ENCODE assay signal across 26 mouse cellular contexts in the genomic region with DNA sequence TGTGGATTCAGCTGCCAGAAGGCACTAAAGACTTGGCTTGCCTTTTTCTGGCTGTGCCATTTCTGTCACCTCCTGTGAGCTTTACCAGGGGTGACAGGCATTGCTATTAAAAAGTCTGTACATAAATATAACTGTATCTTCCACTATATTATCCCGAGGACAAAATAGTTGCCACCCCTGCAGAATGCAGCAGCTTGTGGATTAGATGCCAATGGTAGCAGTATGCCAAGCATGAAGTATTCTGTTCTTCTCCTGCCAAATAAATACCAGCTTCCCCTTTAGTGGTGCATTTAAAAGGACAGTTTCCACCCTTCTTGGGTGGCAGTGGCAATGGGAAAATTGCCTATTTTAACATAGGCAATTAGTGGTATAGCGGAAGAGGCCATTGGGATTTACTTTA. TPM values are rescaled to one million over a fixed set of nuclear protein-coding genes. Genes with fewer than 3 reads are reported as not detected.
DNase-seq lines count a peak whose midpoint lies in the region; TF ChIP-seq lines count a peak whose summit lies in the region.
"Had no signal": no experiment of that assay in that cellular context is flagged by ENCODE, and none has a peak within 500 bp of the region (broad histone marks: within the 10 kb centered on the region; RNA-seq: fewer than 3 reads in every experiment).

No protein-coding gene starts in this region.

- TF ChIP-seq CTCF in brain, embryonic 14.5 days (IDR thresholded peaks at IDR 0.05; ENCODE audit: borderline replicate concordance, extremely low read depth, insufficient read depth, insufficient read length) = no peak

- peak; percentile 23 to 34 for DNase-seq in cerebellum, postnatal 10 days
- no peak for DNase-seq in cerebellum, adult 11-12 months
- DNase-seq in frontal cortex, adult 2 months (ENCODE audit: extremely low spot score in 1 of 2, low spot score in 1 of 2) = peak; percentile 16 to 19
- no peak for DNase-seq in frontal cortex, postnatal 14 days (ENCODE audit: low spot score in 2 of 2)
- DNase-seq in layer of hippocampus, postnatal 14 days (ENCODE audit: low spot score in 2 of 2) = peak; percentile 9 to 12
- DNase-seq in layer of hippocampus, postnatal 36 days = no peak
- DNase-seq in brain, embryonic 14.5 days (ENCODE audit: low read depth) = peak; percentile 46
- no peak for DNase-seq in adrenal gland, adult 8-10 months
- DNase-seq: adrenal gland, postnatal 36 days; gastrocnemius, postnatal 10 days; kidney, postnatal 25 days; liver, embryonic 13.5 days; lung, embryonic 14.5 days; right cerebral cortex, postnatal 4 days; thymus, postnatal 25 days had no signal

- TF ChIP-seq POLR2A in brain, embryonic 14.5 days (IDR thresholded peaks at IDR 0.05; ENCODE audit: borderline replicate concordance, extremely low read depth, insufficient read depth, insufficient read length, poor library complexity, severe bottlenecking) = no peak

RNA-seq across cellular contexts. Expression of a gene that starts 8.0 kb away (rescaled TPM):
- not detected in 2 replicates for polyA plus RNA-seq in frontal cortex, adult 2 months (2012; rRNA removed)
- not detected for total RNA-seq in layer of hippocampus, postnatal 14 days (2021)
- not detected for total RNA-seq in layer of hippocampus, postnatal 36 days (2021)
- not detected in 2 replicates for polyA plus RNA-seq in brain, embryonic 14.5 days (2012; rRNA removed)
- total RNA-seq in adrenal gland, adult 8-10 months (2022) = under 1 TPM in 1 of 4 experiments, not detected in 3; 0.08 TPM
- total RNA-seq: adrenal gland, postnatal 36 days; common myeloid progenitor, adult 5-6 weeks; gastrocnemius, postnatal 10 days; granulocyte monocyte progenitor cell, adult 5-6 weeks; left cerebral cortex, adult 18-20 months; left cerebral cortex, postnatal 25 days; megakaryocyte, adult 5-6 weeks had no signal
- polyA plus RNA-seq: CD4-positive, CD25-positive, alpha-beta regulatory T cell, adult 4 months; embryonic facial prominence, embryonic 15.5 days; intestine, postnatal 0 days; kidney, embryonic 14.5 days; liver, embryonic 13.5 days; lung, embryonic 14.5 days; midbrain, embryonic 13.5 days; neural tube, embryonic 11.5 days had no signal

Comparison
In these comparisons a context has a peak if more than half of its experiments do, and no peak if none do; other contexts are left out.
1. DNase-seq: peak in cerebellum, postnatal 10 days (2 of 2), frontal cortex, adult 2 months (2 of 2), layer of hippocampus, postnatal 14 days (2 of 2) and brain, embryonic 14.5 days (single experiment); none in cerebellum, adult 11-12 months (single experiment), frontal cortex, postnatal 14 days (0 of 2), layer of hippocampus, postnatal 36 days (0 of 2) and adrenal gland, adult 8-10 months (single experiment).